Mouse (Mus musculus): ENCODE results near the gene Gm4707. TPM values are rescaled to one million over a fixed set of nuclear protein-coding genes. Genes with fewer than 3 reads are reported as not detected.

Gm4707 gene
- 0.24 TPM in 1 of 2 replicates, not detected in the other for polyA plus RNA-seq (2012; ENCODE audit: low replicate concordance)

DNA sequence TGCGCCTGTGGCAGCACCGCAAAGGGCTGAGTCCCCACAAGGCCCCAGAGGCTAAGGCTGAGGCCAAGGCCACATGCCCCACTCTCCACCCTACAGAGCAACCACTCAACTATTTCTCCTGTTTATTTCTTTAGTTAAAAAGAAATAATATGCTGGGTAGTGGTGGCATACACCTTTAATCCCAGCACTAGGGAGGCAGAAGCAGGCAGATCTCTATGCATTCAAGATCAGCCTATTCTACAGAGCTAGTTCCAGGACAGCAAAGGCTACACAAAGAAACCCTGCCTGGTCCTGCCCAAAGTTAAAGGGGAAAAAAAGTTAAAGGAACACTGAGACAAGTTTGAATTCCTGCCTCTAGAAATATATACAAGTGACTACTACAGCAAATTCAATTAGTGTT, at the start of gene Gm4707:
Gene Gm4707, minus strand, starts transcription at position 101 of the 400 bp plus-strand sequence.

GRCm38 (mm10) chr17:71474762-71475704, 15.3 kb upstream of the Gm4707 start, which contains the start of gene Smchd1:
Gene Smchd1 (minus strand): TSS chr17:71475343.

Other genes starting within 250 kb of the Gm4707 start
- 145 and 230 TPM in 2 replicates for gene Emilin2, start 147.9 kb downstream of the Gm4707 start, polyA plus RNA-seq (2012; ENCODE audit: low replicate concordance)
- 20.2 and 21.9 TPM in 2 replicates for gene Smchd1, start 15.4 kb upstream of the Gm4707 start, polyA plus RNA-seq (2012; ENCODE audit: low replicate concordance)
- 0.37 and 3.4 TPM in 2 replicates for gene Ndc80, start 66.9 kb upstream of the Gm4707 start, polyA plus RNA-seq (2012; ENCODE audit: low replicate concordance)
- gene Spdya, start 92.1 kb upstream of the Gm4707 start, polyA plus RNA-seq (2012; ENCODE audit: low replicate concordance), result not detected in 2 replicates
- gene Wdr43, start 156.0 kb upstream of the Gm4707 start, polyA plus RNA-seq (2012; ENCODE audit: low replicate concordance), result 20.7 and 67.1 TPM in 2 replicates
- gene Togaram2, start 213.3 kb upstream of the Gm4707 start, polyA plus RNA-seq (2012; ENCODE audit: low replicate concordance), result not detected in 2 replicates

Measured in leukemia stem cell, adult 10-12 weeks (primary cell).